Mouse (Mus musculus) thymus, postnatal 36 days (tissue): Measurements from ENCODE around the gene Lactb.
A peak's percentile ranks its signal among the peaks of the same experiment; 100 is the strongest.
"Not testable (repeated sequence)": the region's sequence is repeated elsewhere in the genome, so short reads cannot be mapped to it uniquely, and the experiment has no call there.

Experiments used
- DNase-seq, 2 experiments: peaks; one replicate each; pipeline ENCODE4 v3.0.0; 2022; ENCODE audit warnings: mixed read lengths in 2 of 2

Lactb gene

DNA sequence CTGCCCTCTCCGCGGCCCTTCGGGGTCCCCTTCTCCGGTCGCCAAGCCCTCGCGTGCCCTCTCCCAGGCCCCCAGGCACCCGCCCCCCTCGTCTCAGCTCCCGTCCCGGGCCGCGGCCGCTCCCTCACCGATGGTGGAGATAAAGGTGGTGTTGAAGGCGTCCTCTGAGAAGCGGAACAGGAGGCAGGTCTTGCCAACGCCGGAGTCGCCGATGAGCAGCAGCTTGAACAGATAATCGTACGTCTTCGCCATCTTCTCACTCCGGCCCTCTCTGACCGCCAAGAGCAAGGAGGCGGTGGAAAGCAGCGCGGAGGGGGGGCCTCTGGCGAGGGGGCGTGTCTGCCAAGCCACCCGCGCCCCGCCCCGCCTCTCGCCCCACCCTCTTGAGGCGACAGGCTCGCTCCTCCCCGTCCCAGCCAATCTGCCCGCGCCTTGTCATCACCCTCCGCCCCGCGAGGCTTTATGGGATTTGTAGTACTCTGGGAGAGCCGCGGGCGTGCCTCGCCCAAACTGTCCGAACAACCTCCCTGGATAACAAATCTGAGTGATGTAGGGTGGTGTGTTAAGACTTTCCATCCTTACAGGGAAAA lies 55.8 kb downstream of the Lactb start, which contains the start of gene Rab8b:
Gene Rab8b, minus strand, starts transcription at position 306 of the 590 bp plus-strand sequence.
- peak; percentile 97 for DNase-seq

DNA sequence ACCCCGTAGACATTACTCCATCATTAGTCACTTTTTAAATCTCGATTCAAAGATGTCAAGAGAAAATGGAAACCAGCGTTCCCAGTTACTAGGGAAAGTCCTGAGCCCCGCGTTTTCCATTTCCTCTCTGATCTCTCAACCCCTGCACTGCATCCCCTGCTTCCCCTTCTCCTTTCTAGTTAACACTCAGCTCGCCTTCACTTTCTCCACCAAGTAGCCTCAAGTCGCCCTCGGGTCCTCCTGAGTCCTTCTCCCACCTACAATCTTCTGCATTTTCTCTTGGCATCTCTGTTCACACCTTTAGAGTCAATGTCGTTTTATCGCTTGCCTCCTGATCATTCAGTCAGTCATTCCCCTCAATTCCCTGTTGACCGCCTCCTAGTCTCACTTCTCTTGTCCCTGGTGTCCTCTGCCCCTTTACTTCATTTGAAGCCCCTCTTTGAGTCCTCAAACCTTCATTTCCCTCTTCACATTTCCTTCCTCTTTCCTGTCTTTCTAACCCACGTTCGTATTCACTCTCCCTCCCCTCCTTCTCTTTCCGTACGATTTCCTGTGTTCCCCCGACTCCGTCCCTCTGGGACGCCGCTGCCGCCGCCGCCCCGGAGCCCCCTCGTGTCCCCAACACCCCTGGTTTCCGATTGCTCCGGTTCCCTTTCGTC lies 56.5 kb downstream of the Lactb start:
- no peak for DNase-seq

DNA sequence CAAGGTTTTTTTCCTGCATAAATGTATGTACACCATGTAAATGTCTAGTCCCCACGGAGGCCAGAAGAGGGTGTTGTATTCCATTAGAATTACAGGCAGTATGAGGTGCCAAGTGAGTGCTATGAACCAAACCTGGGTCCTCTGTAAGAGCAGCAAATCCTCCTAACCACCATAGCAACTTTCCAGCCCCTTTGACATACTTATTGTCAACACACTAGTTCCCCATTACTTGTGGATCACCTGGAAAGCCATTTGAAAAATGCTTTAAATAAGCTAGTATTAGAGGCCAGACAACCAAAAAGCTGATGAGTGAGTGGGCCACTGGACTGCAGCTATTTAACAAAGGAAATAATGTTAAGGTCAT lies 57.4 kb downstream of the Lactb start:
- DNase-seq = no peak

DNA sequence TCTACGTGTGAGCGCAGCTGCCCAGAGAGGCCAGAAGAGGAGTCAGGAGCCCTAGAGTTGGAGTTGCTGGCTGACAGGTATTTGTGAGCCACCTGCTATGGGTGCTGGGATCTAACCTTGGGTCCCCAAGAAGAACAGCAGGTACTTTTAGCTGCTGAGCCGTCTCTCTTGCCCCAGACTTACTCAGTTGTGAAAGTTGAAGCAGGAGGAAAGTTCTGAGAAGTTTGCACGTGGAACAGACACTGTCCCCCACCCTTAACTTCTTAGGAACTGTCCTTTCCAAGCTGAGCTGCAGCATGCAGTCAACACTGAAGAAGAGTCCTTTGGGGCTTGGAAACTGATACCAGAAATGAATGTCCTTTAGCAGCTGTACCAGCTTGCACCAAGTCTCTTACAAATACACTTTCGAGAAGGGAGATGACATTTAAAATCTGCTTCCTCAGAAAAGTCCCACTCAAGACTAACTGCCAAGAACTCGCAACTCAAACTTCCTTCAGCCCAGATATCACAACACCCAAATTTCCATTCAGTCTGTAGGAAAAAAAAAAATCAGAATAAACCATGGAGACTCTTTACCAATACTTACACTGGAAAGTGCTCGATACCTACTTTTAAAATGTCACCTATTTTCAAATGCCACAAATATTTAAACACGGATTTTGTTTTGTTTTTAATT lies 57.9 kb downstream of the Lactb start:
- no peak for DNase-seq

DNA sequence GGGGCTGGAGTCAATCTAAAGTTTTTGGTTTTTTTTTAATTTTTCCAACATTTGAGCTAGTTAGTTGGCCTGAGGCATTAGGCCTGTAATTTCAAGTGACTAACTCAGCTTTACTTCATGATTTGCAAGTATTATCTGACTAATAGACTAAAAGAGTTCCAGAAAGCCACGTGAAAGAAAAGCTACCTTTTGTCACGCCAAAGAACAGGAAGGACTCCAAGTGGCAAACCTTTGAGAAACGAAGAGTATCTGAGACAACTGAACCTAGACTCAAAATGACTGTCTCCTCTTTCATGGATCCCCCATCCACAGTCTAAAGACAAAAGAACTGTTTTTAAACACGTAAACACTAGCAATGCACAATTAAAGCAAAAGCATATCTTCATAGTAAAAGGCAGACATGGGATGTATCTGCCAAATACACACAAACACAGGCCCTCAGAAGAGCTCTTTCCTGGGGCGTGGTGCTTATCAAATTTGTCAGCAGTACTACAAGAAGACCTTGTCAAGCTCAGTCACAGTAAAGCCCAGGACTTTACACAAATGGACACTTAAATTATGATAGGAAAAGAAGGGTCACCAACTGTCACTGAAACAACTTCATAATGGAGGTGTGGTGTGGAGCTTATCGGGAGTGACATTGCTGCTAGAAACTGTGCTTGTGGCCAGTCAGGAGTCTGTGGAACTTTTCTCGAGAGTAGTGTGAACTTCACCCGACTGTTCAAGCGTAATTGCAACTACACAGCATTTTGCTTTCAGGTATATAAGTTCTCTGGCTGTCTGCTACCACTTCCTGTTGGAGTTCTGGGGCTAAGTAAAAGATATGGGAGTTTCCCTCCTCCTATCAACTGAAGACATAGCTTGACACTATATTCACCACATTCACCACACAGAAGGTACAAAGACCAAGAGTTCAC lies 59.2 kb downstream of the Lactb start:
- peak in 1 of 2 experiments; percentile 23 for DNase-seq

DNA sequence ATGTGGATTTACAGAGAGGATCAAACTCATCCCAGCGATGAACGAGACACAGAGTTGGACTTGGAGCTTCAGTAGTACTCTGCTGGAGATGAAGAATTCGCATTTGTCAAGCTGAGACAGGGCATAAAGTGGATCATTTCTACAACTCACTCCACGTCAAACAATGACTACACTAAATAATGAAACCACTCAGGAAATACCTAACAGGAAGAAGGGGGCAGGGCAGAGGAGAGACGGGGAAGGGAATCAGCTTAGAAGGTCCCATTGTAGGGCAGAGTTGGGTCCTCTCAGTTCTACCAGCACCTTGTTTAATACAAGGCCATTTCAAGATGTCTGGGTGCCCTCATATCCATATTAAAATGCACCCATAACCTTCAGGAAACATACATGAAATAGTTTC lies 59.9 kb downstream of the Lactb start:
- DNase-seq = peak; percentile 32 to 40

DNA sequence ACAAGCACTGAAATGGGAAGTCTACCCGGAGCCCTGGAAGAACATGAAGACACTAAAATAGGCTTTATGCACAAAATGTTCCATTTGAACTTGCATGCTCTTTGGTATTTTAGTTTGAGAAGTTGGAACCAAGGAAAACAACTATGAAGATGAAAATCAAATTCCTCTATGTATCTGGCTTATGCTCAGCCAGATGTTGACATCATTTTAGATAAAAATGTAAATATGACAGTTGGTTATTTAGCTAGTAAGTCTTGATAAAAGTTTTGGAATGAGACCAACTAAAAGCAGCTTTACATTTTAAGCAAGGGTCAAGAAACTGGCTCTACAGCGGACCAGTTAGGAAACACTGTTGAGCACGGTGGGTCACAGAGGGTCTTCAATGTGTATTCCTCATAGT lies 60.7 kb downstream of the Lactb start:
- no peak for DNase-seq

DNA sequence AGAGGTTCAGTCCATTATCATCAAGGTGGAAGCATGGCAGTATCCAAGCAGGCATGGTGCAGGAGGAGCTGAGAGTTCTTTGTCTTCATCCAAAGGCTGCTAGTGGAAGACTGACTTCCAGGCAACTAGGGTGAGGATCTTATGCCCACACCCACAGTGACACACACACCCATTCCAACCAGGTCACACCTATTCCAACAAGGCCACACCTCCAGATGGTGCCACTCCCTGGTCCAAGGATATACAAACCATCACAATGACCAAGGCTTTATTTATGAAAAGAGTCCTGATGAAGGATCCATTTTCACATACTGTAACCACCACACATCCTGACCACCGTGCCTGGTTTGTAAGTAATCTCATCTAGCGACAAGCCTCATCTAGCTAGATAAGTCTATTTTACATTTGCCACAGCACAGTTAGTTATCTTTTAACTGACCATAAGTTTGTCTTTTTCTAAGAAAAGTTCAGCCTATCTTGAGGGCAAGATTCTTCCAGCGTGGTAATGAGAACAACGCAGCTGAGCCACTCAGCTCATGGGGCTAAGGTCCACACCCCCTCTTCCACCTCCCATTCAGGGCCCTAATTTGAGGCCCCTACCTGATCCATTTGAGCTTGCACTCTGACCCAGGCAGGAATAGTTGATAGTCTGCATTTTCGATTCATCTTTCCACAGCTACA lies 61.9 kb downstream of the Lactb start:
- DNase-seq = not testable (repeated sequence)

DNA sequence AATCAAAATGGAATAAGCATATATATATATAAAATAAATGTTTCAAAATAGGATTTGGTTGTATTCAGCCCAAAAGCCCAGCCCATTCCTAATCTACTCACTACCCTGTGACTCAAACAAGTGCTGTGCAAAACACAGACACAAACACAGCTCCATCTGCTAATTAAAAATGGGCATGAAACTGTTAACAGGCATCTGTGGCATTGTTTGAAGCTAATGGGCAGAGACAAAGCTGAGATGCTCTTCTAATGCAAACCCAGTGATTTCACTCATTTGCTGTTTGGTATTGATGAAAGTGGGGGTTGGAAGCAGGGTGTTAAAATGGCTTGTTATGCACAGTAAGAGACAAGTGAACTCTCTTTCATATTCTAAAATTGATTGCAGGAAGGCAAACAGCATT lies 63.0 kb downstream of the Lactb start:
- no peak for DNase-seq

DNA sequence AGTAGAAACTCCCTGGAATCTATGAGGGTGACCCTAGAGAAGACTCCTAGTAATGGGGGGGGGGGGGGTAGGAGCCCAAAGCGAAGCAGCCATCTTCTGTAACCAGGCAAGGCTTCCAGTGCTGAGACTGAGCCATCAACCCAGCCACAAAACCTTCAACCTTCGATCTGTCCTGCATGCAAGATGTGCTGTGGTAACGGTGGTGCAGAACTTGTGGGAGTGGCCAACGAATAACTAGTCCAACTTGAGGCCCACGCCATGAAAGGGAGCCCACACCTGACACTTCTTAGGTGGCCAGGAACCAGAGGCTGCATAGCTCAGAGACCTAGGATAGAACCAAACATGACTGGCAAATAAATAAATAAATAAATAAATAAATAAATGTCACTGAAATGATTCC lies 64.6 kb downstream of the Lactb start:
- DNase-seq = no peak

DNA sequence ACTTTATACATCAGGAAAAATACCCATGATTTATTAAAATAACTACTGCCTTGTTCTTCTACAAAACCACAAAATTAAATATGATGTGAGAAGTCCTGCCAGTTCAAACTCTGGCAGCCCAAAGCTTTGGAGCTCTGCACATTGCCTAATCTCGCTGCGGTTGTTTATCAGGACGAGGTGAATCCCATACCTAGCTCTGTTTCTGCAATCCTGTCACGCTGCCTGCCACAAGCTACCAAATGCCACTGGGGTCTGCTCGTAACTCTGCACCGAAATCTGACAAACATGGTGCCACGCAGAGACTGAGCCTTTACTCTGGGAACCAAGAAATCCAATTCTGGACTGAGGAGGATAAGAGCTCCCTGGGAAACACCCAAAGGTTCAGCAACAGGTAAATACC lies 65.4 kb downstream of the Lactb start:
- DNase-seq = no peak

DNA sequence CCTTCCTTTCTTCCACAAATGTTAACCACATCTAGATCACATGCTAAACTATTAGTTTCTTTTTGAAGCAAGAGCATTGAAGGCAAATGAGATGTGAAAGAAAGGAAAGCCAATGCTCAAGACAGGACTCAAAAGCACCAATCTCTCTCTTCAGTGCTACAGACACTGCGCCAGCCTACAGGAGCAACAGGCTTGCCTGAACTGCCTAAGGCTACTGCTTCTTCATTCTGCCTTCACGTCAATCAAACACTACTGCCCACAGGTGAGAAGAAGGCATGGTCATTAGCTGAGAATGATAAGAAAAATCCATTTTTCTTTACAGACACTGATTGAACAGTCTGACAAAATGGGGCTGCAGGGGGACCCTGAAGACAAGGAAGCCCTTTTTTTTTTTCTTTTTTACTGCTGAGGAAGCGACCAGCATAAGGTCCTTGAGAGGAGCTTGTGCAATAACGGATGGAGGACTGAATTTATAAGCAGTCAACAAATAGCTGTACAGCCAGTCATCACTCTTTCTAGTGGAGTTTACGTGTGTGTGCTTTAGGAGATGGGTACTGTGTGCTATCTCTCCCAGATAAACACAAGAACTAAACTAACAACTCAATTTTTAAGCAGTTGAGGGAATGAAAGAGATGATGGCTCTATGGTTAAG lies 67.4 kb downstream of the Lactb start:
- no peak for DNase-seq

DNA sequence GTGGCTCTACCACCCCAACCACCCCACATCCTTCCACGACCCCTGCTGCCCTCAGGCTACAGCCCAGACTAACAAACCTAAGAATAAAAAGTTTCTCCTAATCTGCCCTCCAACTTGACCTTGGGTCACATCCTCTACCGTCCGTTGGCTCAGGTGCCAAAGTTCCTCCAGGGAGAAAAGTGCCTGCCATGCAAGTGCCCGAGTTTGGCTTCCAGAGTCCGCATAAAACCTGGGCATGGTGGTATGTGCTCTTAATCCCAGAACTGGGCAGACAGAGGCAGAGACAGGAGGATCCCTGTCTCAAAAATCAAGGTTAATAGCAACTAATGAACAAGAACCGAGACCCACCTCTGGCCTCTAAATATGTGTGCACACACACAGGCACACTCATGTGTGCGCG lies 68.2 kb downstream of the Lactb start:
- no peak for DNase-seq

DNA sequence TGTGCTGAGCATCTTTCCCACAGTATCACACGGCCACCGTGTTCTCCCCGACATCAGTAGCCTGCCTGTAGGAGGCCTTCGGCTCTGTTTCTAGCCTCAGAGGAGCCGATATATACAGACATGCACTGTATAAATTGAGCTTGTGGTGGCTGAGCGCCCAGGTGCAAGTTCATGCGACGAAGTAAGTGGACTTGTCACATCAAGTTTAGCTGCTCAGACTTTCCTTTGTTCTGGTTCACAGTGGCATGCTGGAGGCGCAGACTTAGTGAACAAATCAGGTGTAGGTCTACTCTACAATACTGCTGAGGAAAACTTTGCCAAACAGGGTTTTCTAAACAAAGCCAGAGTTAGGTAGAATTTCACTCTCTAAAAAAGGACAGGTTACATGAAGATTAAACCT lies 69.3 kb downstream of the Lactb start:
- DNase-seq = no peak
